Mouse (Mus musculus): ENCODE measurements around the gene Ap5z1. TPM values are rescaled to one million over a fixed set of nuclear protein-coding genes. Genes with fewer than 3 reads are reported as not detected.
A peak's percentile ranks its signal among the peaks of the same experiment; 100 is the strongest.

Ap5z1 gene
- total and polyA plus RNA-seq, 2 experiments from 2014 or later = 3.9 to 8.2 TPM

DNA sequence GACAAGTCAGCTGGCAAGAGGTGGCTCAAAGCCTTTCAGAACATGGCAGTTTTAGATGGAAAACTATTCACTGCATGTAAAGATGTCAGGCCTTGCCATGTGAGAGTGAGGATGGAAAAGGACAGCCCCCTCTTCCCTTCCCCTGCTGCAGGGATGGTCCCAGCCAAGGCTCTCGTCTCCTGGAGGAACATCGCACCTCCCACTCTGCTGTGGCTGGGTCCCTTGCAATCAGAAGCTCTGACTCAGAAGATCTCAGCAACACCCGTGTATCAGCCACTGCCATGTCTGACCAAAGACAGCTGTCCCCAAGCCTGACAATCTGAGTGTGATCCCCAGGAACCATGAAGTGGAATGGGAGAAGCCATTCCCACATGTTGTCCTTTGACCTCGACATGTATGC is 48.4 kb downstream of the Ap5z1 start:
- no peak for DNase-seq (ENCODE audit: low spot score)
- Histone ChIP-seq H3K4me1 (ENCODE audit: control insufficient read depth, insufficient read depth) (peaks cover 9% of the 10 kb centered on the region), H3K4me2 (ENCODE audit: low read depth, low read length) (no peak overlapping the region), H3K4me3 (ENCODE audit: low read depth, low read length) (no peak overlapping the region), H3K9ac (replicated peaks; ENCODE audit: low read depth, low read length) (no peak overlapping the region), H3K9me3 (replicated peaks; ENCODE audit: control insufficient read depth, low read length) (no peaks in the 10 kb centered on the region), H3K27ac (ENCODE audit: low read depth) (no peak overlapping the region), H3K27me3 (ENCODE audit: control insufficient read depth, insufficient read depth, low read length) (no peaks in the 10 kb centered on the region), H3K36me3 (replicated peaks; ENCODE audit: control insufficient read depth, insufficient read depth, low read length) (no peaks in the 10 kb centered on the region)
- whole genome bisulfite sequencing = 65% methylated on average over 4 of the region's 4 CpGs
- no peak for TF ChIP-seq EP300 (IDR thresholded peaks at IDR 0.05; ENCODE audit: low read depth)
- no peak for TF ChIP-seq CTCF (IDR thresholded peaks at IDR 0.05; ENCODE audit: low read depth)
- no peak for ATAC-seq (ENCODE audit: insufficient read depth, low read depth)

DNA sequence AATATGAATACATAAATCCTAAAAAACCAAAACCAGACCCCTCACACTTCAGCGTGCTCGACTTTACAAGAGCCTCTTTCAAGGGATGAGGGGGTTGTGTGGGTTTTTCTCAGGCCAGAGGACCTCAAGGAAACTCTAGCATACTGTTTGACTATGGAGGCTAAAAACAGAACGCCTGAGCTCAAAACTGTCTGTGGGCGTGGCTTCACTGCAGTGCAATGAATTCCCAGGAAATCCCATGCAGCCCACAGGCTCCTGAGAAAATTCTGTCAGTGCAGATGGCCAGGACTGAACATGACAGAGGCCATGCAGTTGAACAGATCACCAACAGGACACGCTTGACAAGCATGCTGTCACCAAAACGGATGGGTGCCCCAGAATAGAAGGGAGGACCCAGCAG is 55.2 kb downstream of the Ap5z1 start:
- no peak overlapping the region for H3K4me3 ChIP-seq (ENCODE audit: low read depth, low read length)
- H3K4me1 ChIP-seq (ENCODE audit: control insufficient read depth, insufficient read depth) = peaks cover 10% of the 10 kb centered on the region; the same call in 1 of the 2 replicates
- H3K9ac ChIP-seq (replicated peaks; ENCODE audit: low read depth, low read length) = no peak overlapping the region
- no peak for TF ChIP-seq CTCF (IDR thresholded peaks at IDR 0.05; ENCODE audit: low read depth)
- TF ChIP-seq EP300 (IDR thresholded peaks at IDR 0.05; ENCODE audit: low read depth) = no peak
- no peak overlapping the region for H3K4me2 ChIP-seq (ENCODE audit: low read depth, low read length)
- peak overlapping the region; percentile 20; the same call in 1 of the 2 replicates for H3K27ac ChIP-seq (ENCODE audit: low read depth)
- no peaks in the 10 kb centered on the region for H3K36me3 ChIP-seq (replicated peaks; ENCODE audit: control insufficient read depth, insufficient read depth, low read length)
- H3K9me3 ChIP-seq (replicated peaks; ENCODE audit: control insufficient read depth, low read length) = no peaks in the 10 kb centered on the region
- DNase-seq (ENCODE audit: low spot score) (no peak), ATAC-seq (ENCODE audit: insufficient read depth, low read depth) (no peak)
- 29% methylated on average over 6 of the region's 6 CpGs for WGBS
- no peaks in the 10 kb centered on the region for H3K27me3 ChIP-seq (ENCODE audit: control insufficient read depth, insufficient read depth, low read length)

DNA sequence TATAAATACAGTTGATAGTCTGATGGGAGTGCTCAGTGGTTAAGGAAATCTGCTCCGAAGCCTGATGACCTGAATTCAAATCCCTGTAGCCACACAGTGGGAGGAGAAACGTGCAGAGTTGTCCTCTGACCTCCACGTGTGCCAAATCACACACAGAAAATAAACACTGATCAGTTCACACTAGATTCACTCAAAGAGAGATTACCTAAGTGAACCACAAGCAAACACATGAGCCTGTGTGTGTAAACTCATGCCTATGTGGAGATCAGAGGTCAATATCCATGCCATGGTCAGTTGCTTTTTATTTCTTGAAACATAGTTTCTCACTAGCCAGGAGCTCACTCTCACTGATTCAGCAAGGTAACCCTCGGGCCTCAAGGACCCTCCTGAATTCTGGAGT is 56.6 kb downstream of the Ap5z1 start:
- no peaks in the 10 kb centered on the region for H3K9me3 ChIP-seq (replicated peaks; ENCODE audit: control insufficient read depth, low read length)
- ATAC-seq (ENCODE audit: insufficient read depth, low read depth) = no peak

DNA sequence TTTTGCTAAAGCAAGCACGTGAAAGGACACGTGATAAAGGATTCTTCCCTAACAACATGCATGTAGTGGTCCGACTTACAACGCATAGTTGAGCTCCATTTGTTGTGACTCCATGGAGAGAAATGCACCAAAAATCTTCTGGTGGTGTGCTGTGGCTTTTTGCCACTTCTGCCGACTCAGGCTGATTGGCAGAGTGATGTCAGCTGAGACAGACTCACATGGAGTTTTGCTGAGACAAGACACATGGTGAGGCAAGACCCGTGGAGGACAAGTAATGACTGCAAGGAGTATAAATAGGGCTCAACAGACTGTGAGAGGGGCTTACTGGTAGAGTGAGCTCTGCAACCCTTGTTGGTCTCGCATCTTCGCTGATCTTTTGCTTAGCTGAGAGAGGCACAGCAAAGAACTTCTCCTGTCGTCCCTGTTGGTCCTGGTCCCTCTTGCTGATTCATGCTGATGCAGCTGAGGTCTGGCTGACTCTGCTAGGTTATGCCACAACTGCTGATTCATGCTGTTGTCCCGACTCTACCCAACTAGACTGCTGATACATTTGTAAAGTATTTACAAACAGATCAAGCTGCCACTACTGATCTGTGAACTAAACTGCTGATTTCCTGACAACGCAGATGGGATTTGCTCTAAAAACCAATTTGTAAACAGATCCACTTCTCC is 57.6 kb downstream of the Ap5z1 start:
- H3K9ac ChIP-seq (replicated peaks; ENCODE audit: low read depth, low read length) = no peak overlapping the region
- no peak overlapping the region for H3K4me2 ChIP-seq (ENCODE audit: low read depth, low read length)
- no peak overlapping the region for H3K27ac ChIP-seq (ENCODE audit: low read depth)
- no peaks in the 10 kb centered on the region for H3K36me3 ChIP-seq (replicated peaks; ENCODE audit: control insufficient read depth, insufficient read depth, low read length)
- TF ChIP-seq CTCF (IDR thresholded peaks at IDR 0.05; ENCODE audit: low read depth) = no peak
- TF ChIP-seq EP300 (IDR thresholded peaks at IDR 0.05; ENCODE audit: low read depth) = no peak
- no peak overlapping the region for H3K4me3 ChIP-seq (ENCODE audit: low read depth, low read length)
- WGBS = 81% methylated on average over 11 of the region's 11 CpGs
- no peaks in the 10 kb centered on the region for H3K27me3 ChIP-seq (ENCODE audit: control insufficient read depth, insufficient read depth, low read length)
- H3K4me1 ChIP-seq (ENCODE audit: control insufficient read depth, insufficient read depth) = peaks cover 23% of the 10 kb centered on the region
- ATAC-seq (ENCODE audit: insufficient read depth, low read depth) = no peak
- H3K9me3 ChIP-seq (replicated peaks; ENCODE audit: control insufficient read depth, low read length) = no peaks in the 10 kb centered on the region
- DNase-seq (ENCODE audit: low spot score) = no peak

More for the DNA sequence above, 56.6 kb downstream of the Ap5z1 start:
- WGBS = 81% methylated on average over 4 of the region's 4 CpGs
- DNase-seq (ENCODE audit: low spot score) = no peak
- Histone ChIP-seq H3K4me2 (ENCODE audit: low read depth, low read length) (no peak overlapping the region), H3K36me3 (replicated peaks; ENCODE audit: control insufficient read depth, insufficient read depth, low read length) (no peaks in the 10 kb centered on the region), H3K9ac (replicated peaks; ENCODE audit: low read depth, low read length) (no peak overlapping the region), H3K27me3 (ENCODE audit: control insufficient read depth, insufficient read depth, low read length) (no peaks in the 10 kb centered on the region), H3K4me3 (ENCODE audit: low read depth, low read length) (no peak overlapping the region), H3K27ac (ENCODE audit: low read depth) (no peak overlapping the region), H3K4me1 (ENCODE audit: control insufficient read depth, insufficient read depth) (peaks cover 22% of the 10 kb centered on the region)
- TF ChIP-seq CTCF (IDR thresholded peaks at IDR 0.05; ENCODE audit: low read depth) (no peak), EP300 (IDR thresholded peaks at IDR 0.05; ENCODE audit: low read depth) (no peak)

DNA sequence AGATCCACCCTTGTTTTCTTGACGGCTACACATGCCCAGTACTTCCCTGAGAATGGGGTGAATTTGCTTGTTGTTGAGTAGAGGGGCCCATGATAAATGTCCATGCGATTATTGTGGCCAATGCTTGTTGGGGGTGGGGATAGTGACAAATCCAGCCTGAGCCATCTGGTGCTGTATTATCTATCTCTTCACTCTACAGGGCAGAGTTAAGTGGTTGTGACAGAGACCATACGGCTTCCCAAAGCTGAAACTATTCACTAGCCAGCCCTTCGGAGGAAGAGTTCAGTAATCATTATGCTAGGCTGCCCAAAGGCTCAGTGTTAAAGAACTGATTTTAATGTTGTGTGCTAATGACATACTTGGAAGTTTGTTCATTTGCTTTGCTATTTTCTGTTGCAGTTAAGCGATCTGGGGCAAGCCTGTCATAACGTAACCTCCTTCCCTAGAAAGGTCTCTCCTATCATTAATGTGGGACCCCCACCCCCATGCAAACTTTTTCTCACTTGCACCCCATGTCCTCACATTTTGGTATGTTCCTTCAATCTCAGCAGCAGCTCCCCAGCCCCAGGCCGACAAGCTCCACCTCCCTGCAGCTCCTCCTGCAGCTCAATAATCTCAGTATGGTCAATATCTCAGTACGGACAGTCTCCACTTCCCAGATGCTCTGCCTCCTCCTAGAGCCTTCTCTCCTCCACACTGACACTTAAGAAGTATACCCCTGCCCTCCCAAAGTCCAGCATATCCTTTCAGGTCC is 61.1 kb downstream of the Ap5z1 start:
- Histone ChIP-seq H3K9ac (replicated peaks; ENCODE audit: low read depth, low read length) (no peak overlapping the region), H3K27ac (ENCODE audit: low read depth) (no peak overlapping the region), H3K4me1 (ENCODE audit: control insufficient read depth, insufficient read depth) (peaks cover 13% of the 10 kb centered on the region; the same call in 1 of the 2 replicates), H3K9me3 (replicated peaks; ENCODE audit: control insufficient read depth, low read length) (0 out of 2 replicates have a peak, but pooled peaks cover 4% of the 10 kb centered on the region), H3K27me3 (ENCODE audit: control insufficient read depth, insufficient read depth, low read length) (no peaks in the 10 kb centered on the region), H3K36me3 (replicated peaks; ENCODE audit: control insufficient read depth, insufficient read depth, low read length) (no peaks in the 10 kb centered on the region), H3K4me3 (ENCODE audit: low read depth, low read length) (no peak overlapping the region), H3K4me2 (ENCODE audit: low read depth, low read length) (no peak overlapping the region)
- WGBS = 44% methylated on average over 8 of the region's 8 CpGs
- ATAC-seq (ENCODE audit: insufficient read depth, low read depth) (no peak; the same call in 1 of the 2 replicates), DNase-seq (ENCODE audit: low spot score) (no peak)
- TF ChIP-seq EP300 (IDR thresholded peaks at IDR 0.05; ENCODE audit: low read depth) (no peak), CTCF (IDR thresholded peaks at IDR 0.05; ENCODE audit: low read depth) (no peak)

Other genes with a start within 250 kb of the Ap5z1 start
- gene Foxk1, start 62.4 kb upstream of the Ap5z1 start, total RNA-seq (2014; rRNA removed; ENCODE audit: low replicate concordance) = 9.5 and 9.7 TPM in 2 replicates
- gene Foxk1, start 62.4 kb upstream of the Ap5z1 start, polyA plus RNA-seq (2015; fragmentation: Nextera tagmentation; extraction: Ambion mirVana) = 1.8 and 3.5 TPM in 2 replicates
- gene Papolb, start 66.1 kb downstream of the Ap5z1 start, total RNA-seq (2014; rRNA removed; ENCODE audit: low replicate concordance) = 0.39 TPM in 1 of 2 replicates, not detected in the other
- 0.04 and 0.08 TPM in 2 replicates for gene Papolb, start 66.1 kb downstream of the Ap5z1 start, polyA plus RNA-seq (2015; fragmentation: Nextera tagmentation; extraction: Ambion mirVana)
- gene Radil, start 87.2 kb downstream of the Ap5z1 start, total RNA-seq (2014; rRNA removed; ENCODE audit: low replicate concordance) = 2.6 and 2.9 TPM in 2 replicates
- 4.2 and 4.3 TPM in 2 replicates for gene Radil, start 87.2 kb downstream of the Ap5z1 start, polyA plus RNA-seq (2015; fragmentation: Nextera tagmentation; extraction: Ambion mirVana)
- gene Mmd2, start 144.9 kb downstream of the Ap5z1 start, total RNA-seq (2014; rRNA removed; ENCODE audit: low replicate concordance) = 0.08 TPM in 1 of 2 replicates, not detected in the other
- 0.08 TPM in 1 of 2 replicates, not detected in the other for gene Mmd2, start 144.9 kb downstream of the Ap5z1 start, polyA plus RNA-seq (2015; fragmentation: Nextera tagmentation; extraction: Ambion mirVana)
- 37.2 and 50.8 TPM in 2 replicates for gene Wipi2, start 163.8 kb downstream of the Ap5z1 start, total RNA-seq (2014; rRNA removed; ENCODE audit: low replicate concordance)
- 19.6 and 20.7 TPM in 2 replicates for gene Wipi2, start 163.8 kb downstream of the Ap5z1 start, polyA plus RNA-seq (2015; fragmentation: Nextera tagmentation; extraction: Ambion mirVana)
- 0.08 and 0.93 TPM in 2 replicates for gene Slc29a4, start 228.6 kb downstream of the Ap5z1 start, total RNA-seq (2014; rRNA removed; ENCODE audit: low replicate concordance)
- gene Slc29a4, start 228.6 kb downstream of the Ap5z1 start, polyA plus RNA-seq (2015; fragmentation: Nextera tagmentation; extraction: Ambion mirVana) = 0.41 and 0.48 TPM in 2 replicates